Mouse (Mus musculus) myocyte (in vitro differentiated cells): ENCODE measurements around the gene Snx14.

Experiments
- CEBPB ChIP-seq: IDR thresholded peaks from 2 replicates; pipeline ENCODE4 v1.6.1; 2011; ENCODE audit warnings: mild to moderate bottlenecking, moderate library complexity; ENCODE audit not compliant: poor library complexity, insufficient read depth, severe bottlenecking
- E2F4 ChIP-seq: IDR thresholded peaks from one replicate; pipeline ENCODE4 v1.6.1; 2011; ENCODE audit warnings: mild to moderate bottlenecking, control low read depth, moderate library complexity; ENCODE audit not compliant: insufficient read depth
- MAX ChIP-seq: IDR thresholded peaks from one replicate; pipeline ENCODE4 v1.6.1; 2011; ENCODE audit warnings: low read depth, mild to moderate bottlenecking, control low read depth
- MYOG ChIP-seq, 3 experiments: IDR thresholded peaks; one replicate each; pipeline ENCODE4 v1.6.1; 2011; ENCODE audit warnings: control low read depth in 2 of 3, low read depth in 2 of 3, mild to moderate bottlenecking in 2 of 3; ENCODE audit not compliant: insufficient read length in 2 of 3, control insufficient read depth in 1 of 3, insufficient read depth in 1 of 3
- POLR2A ChIP-seq: IDR thresholded peaks from one replicate; pipeline ENCODE4 v1.6.1; 2011; ENCODE audit warnings: low read depth, mild to moderate bottlenecking, control low read depth, moderate library complexity; ENCODE audit not compliant: insufficient read length
- TCF12 ChIP-seq: IDR thresholded peaks from one replicate; pipeline ENCODE4 v1.6.1; 2011; ENCODE audit warnings: mild to moderate bottlenecking, control low read depth; ENCODE audit not compliant: poor library complexity, insufficient read depth, severe bottlenecking
- TCF3 ChIP-seq: IDR thresholded peaks from one replicate; pipeline ENCODE4 v1.6.1; 2011; ENCODE audit warnings: low read depth, control low read depth; ENCODE audit not compliant: insufficient read length
- USF1 ChIP-seq: IDR thresholded peaks from one replicate; pipeline ENCODE4 v1.6.1; 2011; ENCODE audit warnings: low read depth, mild to moderate bottlenecking, control low read depth, moderate library complexity

- TF ChIP-seq MAX, result no peak
- peak; percentile 58 for TF ChIP-seq POLR2A
- TF ChIP-seq CEBPB, result peak; percentile 96
- TF ChIP-seq MYOG (IDR thresholded peaks at IDR 0.05; ENCODE audit: control insufficient read depth in 1 of 3, insufficient read depth in 1 of 3, insufficient read length in 2 of 3, low read depth in 2 of 3), result peak in 1 of 3 experiments; percentile 6
- TF ChIP-seq TCF3, result no peak
- TF ChIP-seq TCF12, result no peak
- TF ChIP-seq USF1, result no peak
- TF ChIP-seq E2F4, result no peak
These were observed 44.2 kb upstream of the Snx14 start for GRCm38 (mm10) chr9:88482829-88483396.
